Mouse (Mus musculus) kidney, adult 2 months (tissue): ENCODE results near the gene Sarm1. TPM values are rescaled to one million over a fixed set of nuclear protein-coding genes. Genes with fewer than 3 reads are reported as not detected.

Experiments
- DNase-seq: peaks from one replicate; pipeline ENCODE4 v3.0.0; 2021
- H3K27ac ChIP-seq: fragments of 200-500 bp; 2 replicates; pipeline ENCODE4 v1.5.1; 2012; ENCODE audit warnings: low read depth, low read length, control low read depth, inconsistent platforms; ENCODE audit not compliant: insufficient read depth
- H3K27me3 ChIP-seq: fragments of 200-500 bp; replicated peaks from 2 replicates; pipeline ENCODE4 v1.6.1; 2012; ENCODE audit warnings: mild to moderate bottlenecking, moderate library complexity, low read length, inconsistent platforms; ENCODE audit not compliant: control insufficient read depth, insufficient read depth
- H3K36me3 ChIP-seq: fragments of 200-500 bp; 2 replicates; pipeline ENCODE4 v1.6.1; 2012; ENCODE audit warnings: mild to moderate bottlenecking, moderate library complexity, low read length, inconsistent platforms; ENCODE audit not compliant: control insufficient read depth, insufficient read depth
- H3K4me1 ChIP-seq: fragments of 200-500 bp; 2 replicates; pipeline ENCODE4 v1.6.1; 2011; ENCODE audit warnings: low read length; ENCODE audit not compliant: control insufficient read depth, insufficient read depth
- H3K4me3 ChIP-seq: fragments of 200-500 bp; 2 replicates; pipeline ENCODE4 v1.5.1; 2011; ENCODE audit warnings: mild to moderate bottlenecking, low read depth, low read length, control low read depth; ENCODE audit not compliant: insufficient read depth
- CTCF ChIP-seq: fragments of 200-500 bp; conservative IDR thresholded peaks from 2 replicates; pipeline ENCODE4 v1.5.1; 2011; ENCODE audit warnings: low read depth, mild to moderate bottlenecking, control low read depth, low read length, moderate library complexity, mixed read lengths; ENCODE audit not compliant: insufficient read depth, insufficient read length
- POLR2A ChIP-seq: fragments of 200-500 bp; IDR thresholded peaks from one replicate; pipeline ENCODE4 v1.6.1; 2011; ENCODE audit warnings: low read depth, low read length, control low read depth
- WGBS: fragments of 180-500 bp; shearing (Covaris S2); methylation state at CpG from one replicate; pipeline ENCODE4 v1.1.7; 2018; 5-methylcytosine and 5-hydroxymethylcytosine counted together
- polyA plus RNA-seq: library from polyadenylated mRNA; depleted of rRNA; stranded (reverse); fragments of >200 nt; gene quantifications from 2 replicates; pipeline ENCODE4 v1.2.3, GENCODE M21; 2012

The Sarm1 gene
- polyA plus RNA-seq, 1 experiment: 0.38 TPM

GRCm38 (mm10) chr11:78512025-78512957 is 14.7 kb upstream of the Sarm1 start, which contains the start of the genes Tmem199 and Poldip2:
TSS of gene Tmem199 (minus strand) at chr11:78512172.
TSS of gene Poldip2 (plus strand) at chr11:78512193.
- WGBS: under 1% methylated on average over 61 of the region's 67 CpGs
- Histone ChIP-seq H3K27ac (peak within 1 kb of the TSS; percentile 61), H3K4me3 (peak within 1 kb of the TSS; percentile 91), H3K36me3 (peaks cover 3% of the 10 kb centered on the region), H3K4me1 (peaks cover 5% of the 10 kb centered on the region; the same call in 1 of the 2 replicates), H3K27me3 (no peaks in the 10 kb centered on the region)
- no peak for TF ChIP-seq CTCF
- TF ChIP-seq POLR2A: peak; percentile 6
- peak; percentile 95 for DNase-seq

GRCm38 (mm10) chr11:78509148-78509547 is 11.6 kb upstream of the Sarm1 start:
- 82% methylated on average over 5 of the region's 5 CpGs for WGBS
- no peak for DNase-seq
- peaks cover 5% of the 10 kb centered on the region; the same call in 1 of the 2 replicates for H3K4me1 ChIP-seq
- TF ChIP-seq POLR2A (no peak), CTCF (peak; percentile 51)
- no peaks in the 10 kb centered on the region for H3K27me3 ChIP-seq
- no peak overlapping the region for H3K27ac ChIP-seq
- H3K36me3 ChIP-seq: peaks cover 2% of the 10 kb centered on the region
- no peak overlapping the region for H3K4me3 ChIP-seq

- peaks cover 2% of the 10 kb centered on the region for H3K36me3 ChIP-seq
- 85% methylated on average over 3 of the region's 3 CpGs for WGBS
- TF ChIP-seq CTCF (no peak), POLR2A (no peak)
- DNase-seq: no peak
- no peak overlapping the region for H3K4me3 ChIP-seq
- no peak overlapping the region for H3K27ac ChIP-seq
- H3K4me1 ChIP-seq: no peaks in the 10 kb centered on the region
- H3K27me3 ChIP-seq: no peaks in the 10 kb centered on the region
These were observed 7.9 kb upstream of the Sarm1 start for GRCm38 (mm10) chr11:78505430-78505829.

- Histone ChIP-seq H3K4me1 (no peaks in the 10 kb centered on the region), H3K27me3 (no peaks in the 10 kb centered on the region), H3K36me3 (no peaks in the 10 kb centered on the region), H3K4me3 (no peak within 1 kb of the TSS), H3K27ac (no peak within 1 kb of the TSS)
- 68% methylated on average over 7 of the region's 7 CpGs for WGBS
- no peak for TF ChIP-seq CTCF
- TF ChIP-seq POLR2A: no peak
- no peak for DNase-seq
These were observed 5.5 kb upstream of the Sarm1 start, which contains the start of gene Sebox for GRCm38 (mm10) chr11:78502909-78503650. TSS of gene Sebox (plus strand) at chr11:78503447.

- 72% methylated on average over 20 of the region's 20 CpGs for WGBS
- Histone ChIP-seq H3K27ac (no peak overlapping the region), H3K4me3 (no peak overlapping the region), H3K36me3 (no peaks in the 10 kb centered on the region), H3K4me1 (no peaks in the 10 kb centered on the region), H3K27me3 (no peaks in the 10 kb centered on the region)
- no peak for DNase-seq
- TF ChIP-seq POLR2A (no peak), CTCF (no peak)
These were observed 4.0 kb upstream of the Sarm1 start for GRCm38 (mm10) chr11:78501529-78501928.

GRCm38 (mm10) chr11:78500623-78501202 is 3.2 kb upstream of the Sarm1 start:
- Histone ChIP-seq H3K36me3 (no peaks in the 10 kb centered on the region), H3K4me3 (no peak overlapping the region), H3K4me1 (no peaks in the 10 kb centered on the region), H3K27ac (no peak overlapping the region), H3K27me3 (no peaks in the 10 kb centered on the region)
- 81% methylated on average over 9 of the region's 9 CpGs for WGBS
- no peak for TF ChIP-seq CTCF
- no peak for DNase-seq
